Mouse (Mus musculus) hindbrain, embryonic 16.5 days (tissue): ENCODE measurements around the gene Col25a1. TPM values are rescaled to one million over a fixed set of nuclear protein-coding genes. Genes with fewer than 3 reads are reported as not detected.
A peak's percentile ranks its signal among the peaks of the same experiment; 100 is the strongest.

Experiments used
- ATAC-seq: fragments of 200-750 bp; cut with Nextera tagmentation; 2 replicates; pipeline ENCODE4 v1.8.0; 2017; ENCODE audit warnings: moderate TSS enrichment, moderate library complexity
- H3K27ac ChIP-seq: fragments of 300-500 bp; sonication (generic); 2 replicates; pipeline ENCODE4 v1.5.1; 2014; ENCODE audit warnings: low read depth, mild to moderate bottlenecking, control low read depth, low read length, moderate library complexity
- H3K27me3 ChIP-seq: fragments of 300-500 bp; sonication (generic); replicated peaks from 2 replicates; pipeline ENCODE4 v1.6.1; 2014; ENCODE audit warnings: low read length; ENCODE audit not compliant: control insufficient read depth, insufficient read depth
- H3K36me3 ChIP-seq: fragments of 300-500 bp; sonication (generic); 2 replicates; pipeline ENCODE4 v1.6.1; 2014; ENCODE audit warnings: mild to moderate bottlenecking, low read length, moderate library complexity, mixed read lengths; ENCODE audit not compliant: control insufficient read depth, insufficient read depth
- H3K4me1 ChIP-seq: fragments of 300-500 bp; sonication (generic); 2 replicates; pipeline ENCODE4 v1.6.1; 2014; ENCODE audit warnings: low read depth, low read length; ENCODE audit not compliant: control insufficient read depth, insufficient read depth
- H3K4me2 ChIP-seq: fragments of 300-500 bp; sonication (generic); 2 replicates; pipeline ENCODE4 v1.6.1; 2014; ENCODE audit warnings: mild to moderate bottlenecking, low read length, control low read depth, moderate library complexity
- H3K4me3 ChIP-seq: fragments of 300-500 bp; sonication (generic); 2 replicates; pipeline ENCODE4 v1.5.1; 2014; ENCODE audit warnings: mild to moderate bottlenecking, low read length, control low read depth, moderate library complexity
- H3K9ac ChIP-seq: fragments of 300-500 bp; sonication (generic); 2 replicates; pipeline ENCODE4 v1.6.1; 2014; ENCODE audit warnings: low read depth, mild to moderate bottlenecking, control low read depth, low read length, moderate library complexity
- H3K9me3 ChIP-seq: fragments of 300-500 bp; sonication (generic); 2 replicates; pipeline ENCODE4 v1.6.1; 2014; ENCODE audit warnings: mild to moderate bottlenecking, low read length, moderate library complexity; ENCODE audit not compliant: control insufficient read depth
- WGBS: fragments of 180-500 bp; shearing (Covaris S2); extraction: QIAGEN DNeasy Blood & Tissue Kit; methylation state at CpG from one replicate; pipeline ENCODE4 v1.1.7; 2014; 5-methylcytosine and 5-hydroxymethylcytosine counted together
- polyA plus RNA-seq: library from polyadenylated mRNA; unstranded; fragments of >200 nt; fragmentation: Nextera tagmentation; extraction: Ambion mirVana; gene quantifications from 2 replicates; pipeline ENCODE4 v1.2.1, GENCODE M21; 2015

Col25a1 gene
- polyA plus RNA-seq, 1 experiment from 2014 or later = 4.8 TPM

DNA sequence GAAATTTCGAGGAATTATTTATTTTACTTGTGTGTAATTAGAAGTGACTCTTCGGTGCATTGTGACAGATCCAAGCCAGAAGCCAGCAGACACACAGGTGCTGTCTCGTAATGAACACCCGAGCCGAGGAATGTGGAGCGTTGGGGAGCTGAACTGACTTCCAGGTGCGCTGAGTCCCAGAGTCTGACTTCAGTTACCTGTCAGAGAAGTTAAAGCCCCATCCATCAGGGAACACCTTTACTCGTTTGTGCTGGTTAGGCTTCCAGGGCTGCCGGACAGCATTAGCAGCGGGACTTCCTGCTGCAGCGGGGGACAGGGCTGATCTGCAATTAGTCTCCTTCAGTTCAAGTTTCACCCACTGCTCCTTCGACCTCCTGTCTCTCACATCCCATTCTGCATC lies 172.3 kb downstream of the Col25a1 start:
- no peak for ATAC-seq
- WGBS = 66% methylated on average over 12 of the region's 12 CpGs

DNA sequence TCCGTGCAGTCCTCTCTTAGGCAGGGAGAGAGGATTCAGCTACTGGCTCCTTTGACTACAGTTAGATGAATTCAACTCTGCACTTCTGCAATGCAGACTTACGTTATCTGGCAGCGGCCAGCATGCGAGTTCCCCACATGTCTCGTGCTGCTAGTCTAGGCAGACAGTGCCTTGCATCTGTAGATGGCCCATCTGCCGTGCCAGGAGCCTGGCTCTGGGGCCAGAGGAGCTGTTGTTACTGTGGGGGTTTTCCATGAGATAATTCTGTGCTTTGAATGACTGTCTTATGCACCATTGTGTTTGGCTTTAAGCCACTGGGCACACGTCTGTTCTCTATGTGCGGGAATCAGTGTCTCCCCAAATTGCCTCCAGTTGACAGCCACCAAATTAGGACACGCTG lies 173.5 kb downstream of the Col25a1 start:
- 61% methylated on average over 9 of the region's 9 CpGs for WGBS
- no peaks in the 10 kb centered on the region for H3K27me3 ChIP-seq
- ATAC-seq = peak; percentile 68
- no peaks in the 10 kb centered on the region for H3K9me3 ChIP-seq
- H3K27ac ChIP-seq = no peak overlapping the region
- H3K9ac ChIP-seq = no peak overlapping the region
- H3K4me1 ChIP-seq = no peaks in the 10 kb centered on the region
- H3K4me2 ChIP-seq = no peak overlapping the region
- no peak overlapping the region for H3K4me3 ChIP-seq
- H3K36me3 ChIP-seq = no peaks in the 10 kb centered on the region

More for the DNA sequence above, 172.3 kb downstream of the Col25a1 start:
- Histone ChIP-seq H3K27me3 (no peaks in the 10 kb centered on the region), H3K27ac (no peak overlapping the region), H3K4me1 (no peaks in the 10 kb centered on the region), H3K4me3 (no peak overlapping the region), H3K9me3 (no peaks in the 10 kb centered on the region), H3K9ac (no peak overlapping the region), H3K36me3 (no peaks in the 10 kb centered on the region), H3K4me2 (no peak overlapping the region)

DNA sequence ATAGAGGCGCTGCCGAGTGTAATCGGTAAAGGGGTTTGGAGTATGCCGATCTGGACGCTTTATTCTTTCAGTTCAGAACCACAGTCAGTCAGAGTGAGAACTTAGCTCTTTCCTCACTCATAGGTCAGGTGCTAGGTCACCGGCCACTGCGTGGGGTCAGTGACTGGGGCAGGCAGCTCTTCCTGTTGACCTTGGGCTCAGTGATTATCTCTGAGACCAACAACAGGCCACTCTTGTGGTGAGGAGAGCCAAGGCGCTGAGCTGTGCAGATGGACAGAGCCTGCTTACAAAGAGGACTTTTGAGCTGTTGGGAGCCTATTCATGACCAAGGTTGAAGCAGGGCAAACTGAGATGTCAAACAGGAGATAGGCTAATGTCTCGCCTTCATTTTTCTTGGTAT lies 174.4 kb downstream of the Col25a1 start:
- 84% methylated on average over 9 of the region's 9 CpGs for WGBS
- H3K9me3 ChIP-seq = no peaks in the 10 kb centered on the region
- H3K4me3 ChIP-seq = no peak overlapping the region
- H3K9ac ChIP-seq = no peak overlapping the region
- H3K4me2 ChIP-seq = no peak overlapping the region
- H3K4me1 ChIP-seq = peaks cover 5% of the 10 kb centered on the region
- H3K27me3 ChIP-seq = no peaks in the 10 kb centered on the region
- no peak overlapping the region for H3K27ac ChIP-seq
- no peaks in the 10 kb centered on the region for H3K36me3 ChIP-seq
- no peak for ATAC-seq

DNA sequence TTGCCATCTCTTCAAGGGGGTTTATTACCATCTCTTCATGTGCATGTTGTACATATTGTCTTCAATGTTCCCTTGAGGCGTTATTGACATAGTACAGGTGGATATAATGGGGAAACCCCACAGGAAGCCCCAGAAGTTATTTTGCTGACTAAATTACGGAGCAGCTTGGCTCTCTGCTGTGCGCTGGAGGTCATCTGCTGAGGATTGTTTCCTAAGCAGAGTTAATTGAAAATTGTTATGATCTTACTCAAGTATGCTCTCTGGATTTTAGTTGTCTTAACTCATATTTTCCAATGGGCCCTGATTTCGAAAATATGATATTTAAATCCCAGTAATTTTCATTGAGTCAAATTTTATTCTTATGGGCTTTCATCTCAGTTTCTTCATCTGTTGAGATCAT lies 178.0 kb downstream of the Col25a1 start:
- Histone ChIP-seq H3K9me3 (no peaks in the 10 kb centered on the region), H3K4me3 (no peak overlapping the region), H3K27me3 (no peaks in the 10 kb centered on the region), H3K4me1 (peaks cover 7% of the 10 kb centered on the region), H3K27ac (no peak overlapping the region), H3K36me3 (no peaks in the 10 kb centered on the region), H3K9ac (no peak overlapping the region), H3K4me2 (no peak overlapping the region)
- ATAC-seq = no peak
- 69% methylated on average over 4 of the region's 4 CpGs for WGBS

DNA sequence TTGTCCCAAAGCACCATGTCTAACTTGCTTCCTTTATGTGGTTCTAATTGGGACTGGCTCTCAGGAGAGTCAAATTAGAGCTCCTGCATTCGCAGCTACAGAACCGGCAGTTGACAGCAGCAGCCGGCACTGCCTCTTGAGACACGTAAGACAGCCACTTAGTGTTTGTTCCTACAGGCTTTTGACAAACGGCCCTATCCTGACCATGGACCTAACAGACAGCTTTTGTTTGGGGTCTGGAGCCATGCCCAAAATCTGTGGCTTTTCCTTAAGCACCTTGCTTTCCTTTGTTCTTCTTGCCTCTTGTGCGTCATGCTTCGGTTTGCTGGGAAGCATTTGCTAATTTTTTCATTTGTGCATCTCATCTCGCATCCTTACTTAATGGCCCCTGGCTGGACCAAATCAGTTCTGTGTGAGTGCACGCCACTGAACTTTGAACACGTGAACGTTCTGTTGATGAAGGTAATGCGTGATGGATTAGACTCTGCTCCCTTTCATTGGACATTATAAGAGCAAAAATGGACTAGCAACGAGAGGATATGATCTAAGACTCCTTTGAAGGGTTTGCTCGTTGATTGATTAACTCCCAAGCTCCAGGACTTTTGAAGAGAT lies 179.5 kb downstream of the Col25a1 start:
- no peak overlapping the region for H3K27ac ChIP-seq
- H3K4me3 ChIP-seq = no peak overlapping the region
- H3K4me2 ChIP-seq = peak overlapping the region; percentile 37; the same call in 1 of the 2 replicates
- H3K4me1 ChIP-seq = peaks cover 7% of the 10 kb centered on the region
- H3K9ac ChIP-seq = no peak overlapping the region
- whole genome bisulfite sequencing = 35% methylated on average over 14 of the region's 14 CpGs
- H3K36me3 ChIP-seq = no peaks in the 10 kb centered on the region
- H3K27me3 ChIP-seq = no peaks in the 10 kb centered on the region
- no peaks in the 10 kb centered on the region for H3K9me3 ChIP-seq
- ATAC-seq = peak; percentile 76

DNA sequence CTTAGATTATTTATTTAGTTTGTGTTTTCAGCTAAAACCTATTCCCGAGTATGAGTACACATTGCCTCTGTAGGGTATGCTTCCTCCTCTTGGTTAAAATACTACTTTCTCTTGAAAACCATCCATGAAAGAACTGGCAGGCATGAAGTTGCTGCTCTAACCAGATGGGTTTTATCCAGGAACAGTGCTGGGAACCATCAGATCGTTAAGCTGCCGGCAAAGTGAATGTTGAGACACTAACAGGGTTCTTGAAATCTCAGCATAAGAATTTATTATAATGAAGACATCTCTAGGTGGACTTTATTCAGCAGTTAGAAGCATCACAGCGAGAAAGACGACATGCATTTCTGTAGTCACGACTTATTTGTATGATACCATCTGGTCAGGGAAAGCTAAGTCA lies 181.9 kb downstream of the Col25a1 start:
- Histone ChIP-seq H3K9me3 (no peaks in the 10 kb centered on the region), H3K27me3 (no peaks in the 10 kb centered on the region), H3K4me2 (no peak overlapping the region), H3K27ac (no peak overlapping the region), H3K4me3 (no peak overlapping the region), H3K36me3 (no peaks in the 10 kb centered on the region), H3K9ac (no peak overlapping the region), H3K4me1 (peaks cover 7% of the 10 kb centered on the region)
- 74% methylated on average over 6 of the region's 6 CpGs for WGBS
- no peak for ATAC-seq

DNA sequence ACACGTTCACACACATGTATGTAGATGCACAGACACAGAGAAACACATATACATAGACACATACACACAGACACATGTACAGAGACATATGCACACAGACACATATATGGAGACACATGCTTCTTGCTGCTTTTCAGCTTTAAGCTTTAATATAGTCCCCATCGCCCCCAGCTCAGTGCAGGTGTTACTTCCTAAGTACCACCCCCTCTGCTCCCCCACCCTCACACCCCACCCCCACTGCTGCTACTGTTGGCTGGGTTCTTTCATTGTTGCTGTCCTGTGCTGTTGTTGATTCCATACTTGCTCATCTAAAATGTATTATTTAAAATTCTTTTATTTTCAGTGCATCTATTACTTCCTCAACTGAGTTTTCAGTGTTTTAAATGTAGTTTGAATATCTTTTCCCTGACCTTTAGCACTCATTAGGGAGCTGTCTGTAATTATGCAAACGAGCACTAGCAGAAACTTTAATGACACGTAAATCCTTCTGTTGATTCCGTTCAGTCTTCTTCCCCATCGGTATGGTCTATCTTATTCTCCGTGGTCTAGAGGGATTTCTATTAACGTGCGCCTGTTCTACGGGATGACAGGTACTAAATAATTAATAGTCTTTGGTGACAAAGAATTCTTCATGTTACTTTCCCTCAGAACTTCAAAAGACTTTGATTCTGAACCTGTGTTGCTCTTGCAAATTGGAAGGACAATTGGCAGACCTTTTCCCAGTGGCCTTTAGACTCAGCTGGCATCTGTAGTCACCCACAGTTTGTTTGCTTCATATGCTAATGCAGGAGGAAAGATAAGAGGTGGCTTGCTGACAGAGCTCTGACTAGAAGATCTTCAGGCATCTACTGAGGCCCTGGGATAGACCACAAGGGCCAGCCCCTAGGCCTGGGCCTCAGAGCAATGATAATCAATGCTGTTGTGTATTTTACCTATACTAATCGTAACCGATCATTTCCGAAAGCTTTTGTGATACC lies 196.0 kb downstream of the Col25a1 start:
- 62% methylated on average over 13 of the region's 13 CpGs for WGBS
- Histone ChIP-seq H3K27ac (no peak overlapping the region), H3K9me3 (no peaks in the 10 kb centered on the region), H3K9ac (no peak overlapping the region), H3K4me2 (no peak overlapping the region), H3K27me3 (no peaks in the 10 kb centered on the region), H3K4me3 (no peak overlapping the region), H3K4me1 (no peaks in the 10 kb centered on the region), H3K36me3 (no peaks in the 10 kb centered on the region)
- ATAC-seq = no peak

DNA sequence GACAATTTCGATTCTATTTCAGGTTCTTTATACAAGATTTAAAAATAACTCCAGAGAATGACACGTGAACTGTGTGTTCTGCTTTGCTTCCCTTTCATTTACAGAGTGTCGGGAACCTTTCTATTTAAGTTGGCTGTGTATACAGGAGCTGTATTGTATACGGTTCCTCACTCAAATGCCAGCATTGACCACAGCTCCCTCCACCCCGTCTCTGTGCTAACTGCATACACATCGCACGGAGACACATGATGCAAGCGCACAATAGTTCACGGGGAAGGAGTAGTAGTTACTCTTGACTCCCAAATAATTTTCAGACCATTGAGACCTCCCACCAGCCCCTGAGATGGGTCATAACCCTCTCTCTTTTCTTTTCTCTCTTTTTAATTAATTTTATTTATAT lies 197.6 kb downstream of the Col25a1 start:
- H3K9me3 ChIP-seq = no peaks in the 10 kb centered on the region
- 86% methylated on average over 9 of the region's 9 CpGs for WGBS
- H3K36me3 ChIP-seq = no peaks in the 10 kb centered on the region
- no peak for ATAC-seq
- H3K27me3 ChIP-seq = no peaks in the 10 kb centered on the region
- no peak overlapping the region for H3K4me3 ChIP-seq
- no peaks in the 10 kb centered on the region for H3K4me1 ChIP-seq
- no peak overlapping the region for H3K4me2 ChIP-seq
- no peak overlapping the region for H3K9ac ChIP-seq
- H3K27ac ChIP-seq = no peak overlapping the region

DNA sequence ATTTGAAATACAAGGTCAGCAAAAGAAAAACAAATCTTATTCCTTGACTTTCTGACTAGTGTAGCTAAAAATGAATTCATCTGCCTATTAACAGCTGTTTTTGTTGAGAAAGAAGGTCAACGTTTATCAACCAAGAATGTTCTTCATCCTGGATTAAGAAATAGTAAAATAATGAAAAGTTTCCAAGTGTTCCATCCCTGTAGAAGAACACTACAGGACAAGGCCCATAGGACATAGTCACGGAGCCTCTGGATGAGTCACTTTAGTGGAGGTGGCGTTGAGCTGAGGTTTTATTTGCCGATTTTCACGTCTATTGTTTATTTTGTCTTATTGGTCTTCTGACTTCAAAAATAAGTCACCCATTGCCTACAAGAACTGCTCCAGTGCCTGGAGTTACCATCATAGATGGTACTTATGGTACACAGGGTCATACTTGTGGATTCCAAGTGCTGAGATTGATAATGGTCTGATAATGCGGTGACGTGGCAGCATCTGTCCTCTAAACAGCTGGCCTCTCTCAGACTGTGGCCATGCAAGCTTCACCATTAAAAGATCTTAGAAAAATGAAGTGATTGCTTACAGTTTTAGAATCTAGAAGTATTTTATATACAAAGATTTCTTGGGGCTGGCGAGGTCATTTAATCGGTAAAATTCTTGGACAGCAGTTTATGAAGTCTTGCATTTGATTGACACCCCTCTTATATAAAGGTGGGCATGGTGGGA lies 198.7 kb downstream of the Col25a1 start:
- H3K27ac ChIP-seq = no peak overlapping the region
- no peaks in the 10 kb centered on the region for H3K9me3 ChIP-seq
- H3K4me2 ChIP-seq = no peak overlapping the region
- no peak overlapping the region for H3K9ac ChIP-seq
- H3K27me3 ChIP-seq = no peaks in the 10 kb centered on the region
- no peaks in the 10 kb centered on the region for H3K4me1 ChIP-seq
- no peak for ATAC-seq
- no peaks in the 10 kb centered on the region for H3K36me3 ChIP-seq
- H3K4me3 ChIP-seq = no peak overlapping the region
- 95% methylated on average over 9 of the region's 9 CpGs for WGBS
